Mouse (Mus musculus) hindbrain, embryonic 14.5 days (tissue): ENCODE data around the gene Bcas3. TPM values are rescaled to one million over a fixed set of nuclear protein-coding genes. Genes with fewer than 3 reads are reported as not detected.

Source experiments
- ATAC-seq: fragments of 200-750 bp; cut with Nextera tagmentation; 2 replicates; pipeline ENCODE4 v1.8.0; 2017; ENCODE audit warnings: moderate number of reproducible peaks, mild to moderate bottlenecking, moderate TSS enrichment, moderate library complexity; ENCODE audit not compliant: low FRiP score
- DNase-seq: peaks from one replicate; pipeline ENCODE4 v3.0.0-alpha.2; 2015; ENCODE audit warnings: low spot score
- H3K27ac ChIP-seq: fragments of 300-500 bp; sonication (generic); 2 replicates; pipeline ENCODE4 v1.5.1; 2014; ENCODE audit warnings: mild to moderate bottlenecking, moderate library complexity
- H3K27me3 ChIP-seq: fragments of 300-500 bp; sonication (generic); 2 replicates; pipeline ENCODE4 v1.6.1; 2014; ENCODE audit warnings: mild to moderate bottlenecking, low read length, mixed read lengths; ENCODE audit not compliant: control insufficient read depth, insufficient read depth
- H3K36me3 ChIP-seq: fragments of 300-500 bp; sonication (generic); replicated peaks from 2 replicates; pipeline ENCODE4 v1.6.1; 2014; ENCODE audit not compliant: control insufficient read depth, insufficient read depth
- H3K4me1 ChIP-seq: fragments of 300-500 bp; sonication (generic); replicated peaks from 2 replicates; pipeline ENCODE4 v1.6.1; 2014; ENCODE audit warnings: antibody characterized with exemption, low read length, mixed read lengths; ENCODE audit not compliant: control insufficient read depth, insufficient read depth
- H3K4me2 ChIP-seq: fragments of 300-500 bp; sonication (generic); replicated peaks from 2 replicates; pipeline ENCODE4 v1.6.1; 2014; ENCODE audit warnings: mild to moderate bottlenecking, moderate library complexity
- H3K4me3 ChIP-seq: fragments of 300-500 bp; sonication (generic); replicated peaks from 2 replicates; pipeline ENCODE4 v1.5.1; 2014; ENCODE audit warnings: mild to moderate bottlenecking, low read length
- H3K9ac ChIP-seq: fragments of 300-500 bp; sonication (generic); 2 replicates; pipeline ENCODE4 v1.6.1; 2014
- H3K9me3 ChIP-seq: fragments of 300-500 bp; sonication (generic); 2 replicates; pipeline ENCODE4 v1.6.1; 2016; ENCODE audit warnings: low read length; ENCODE audit not compliant: control insufficient read depth
- WGBS: fragments of 180-500 bp; shearing (Covaris S2); extraction: QIAGEN DNeasy Blood & Tissue Kit; methylation state at CpG from one replicate; pipeline ENCODE4 v1.1.7; 2014; 5-methylcytosine and 5-hydroxymethylcytosine counted together
- polyA plus RNA-seq: library from polyadenylated mRNA; unstranded; fragments of >200 nt; fragmentation: Nextera tagmentation; extraction: Ambion mirVana; gene quantifications from 2 replicates; pipeline ENCODE4 v1.2.1, GENCODE M21; 2014

Gene Bcas3
- polyA plus RNA-seq, 1 experiment from 2014 or later: 29.2 TPM

GRCm38 (mm10) chr11:85571936-85572335 is 219.0 kb downstream of the Bcas3 start:
- 44% methylated on average over 5 of the region's 5 CpGs for WGBS
- Histone ChIP-seq H3K4me3 (no peak overlapping the region), H3K27ac (no peak overlapping the region), H3K4me1 (no peaks in the 10 kb centered on the region), H3K9me3 (no peaks in the 10 kb centered on the region), H3K9ac (no peak overlapping the region), H3K36me3 (no peaks in the 10 kb centered on the region), H3K4me2 (no peak overlapping the region), H3K27me3 (no peaks in the 10 kb centered on the region)
- no peak for ATAC-seq
- no peak for DNase-seq

DNA sequence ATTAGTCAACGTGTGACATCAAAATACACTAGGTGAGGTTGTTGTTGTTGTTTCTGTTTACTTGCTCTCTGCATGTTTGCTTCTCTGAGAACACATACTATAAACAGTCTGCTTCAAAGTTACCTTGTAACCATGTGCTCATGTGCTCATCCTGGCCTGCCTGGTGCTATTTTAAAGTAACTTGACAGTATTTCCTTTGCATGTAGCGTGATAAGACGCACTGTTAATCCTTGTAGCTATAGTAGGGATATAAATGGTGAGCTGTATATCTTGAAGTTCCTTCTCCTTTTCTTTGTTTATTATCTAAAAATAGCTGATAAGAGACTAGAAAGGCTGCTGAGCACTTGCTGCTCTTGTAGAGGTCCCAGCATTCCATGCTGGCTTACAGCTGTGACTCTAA is 219.6 kb downstream of the Bcas3 start:
- DNase-seq: no peak
- no peaks in the 10 kb centered on the region for H3K9me3 ChIP-seq
- H3K27me3 ChIP-seq: no peaks in the 10 kb centered on the region
- no peak for ATAC-seq
- H3K27ac ChIP-seq: no peak overlapping the region
- no peak overlapping the region for H3K9ac ChIP-seq
- H3K4me3 ChIP-seq: no peak overlapping the region
- peaks cover 5% of the 10 kb centered on the region; the same call in 1 of the 2 replicates for H3K4me1 ChIP-seq
- no peak overlapping the region for H3K4me2 ChIP-seq
- H3K36me3 ChIP-seq: no peaks in the 10 kb centered on the region
- 90% methylated on average over 3 of the region's 3 CpGs for WGBS

DNA sequence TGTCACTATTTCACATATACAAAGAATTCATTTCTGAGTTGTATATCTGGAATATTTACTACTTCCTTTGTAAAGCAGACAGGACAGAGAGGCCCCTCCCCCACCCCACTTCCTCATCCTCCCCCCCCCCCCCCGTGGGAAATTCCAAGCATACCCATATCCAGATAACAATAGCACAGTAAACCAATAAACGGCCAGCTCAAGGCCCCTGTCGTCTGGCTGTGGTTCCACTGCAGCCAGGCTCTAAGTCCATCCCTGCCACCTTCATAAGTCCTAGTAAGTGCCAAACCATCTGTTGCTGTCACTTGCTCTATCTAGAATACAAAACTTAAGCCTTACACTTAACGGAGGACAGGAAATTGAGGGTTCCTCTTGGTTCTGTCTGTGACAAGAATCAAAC is 221.5 kb downstream of the Bcas3 start:
- Histone ChIP-seq H3K27ac (no peak overlapping the region), H3K4me3 (no peak overlapping the region), H3K9me3 (no peaks in the 10 kb centered on the region), H3K27me3 (no peaks in the 10 kb centered on the region), H3K36me3 (no peaks in the 10 kb centered on the region), H3K9ac (no peak overlapping the region), H3K4me1 (peaks cover 6% of the 10 kb centered on the region; the same call in 1 of the 2 replicates), H3K4me2 (no peak overlapping the region)
- ATAC-seq (no peak), DNase-seq (no peak)
- WGBS: 13% methylated on average over 4 of the region's 4 CpGs

DNA sequence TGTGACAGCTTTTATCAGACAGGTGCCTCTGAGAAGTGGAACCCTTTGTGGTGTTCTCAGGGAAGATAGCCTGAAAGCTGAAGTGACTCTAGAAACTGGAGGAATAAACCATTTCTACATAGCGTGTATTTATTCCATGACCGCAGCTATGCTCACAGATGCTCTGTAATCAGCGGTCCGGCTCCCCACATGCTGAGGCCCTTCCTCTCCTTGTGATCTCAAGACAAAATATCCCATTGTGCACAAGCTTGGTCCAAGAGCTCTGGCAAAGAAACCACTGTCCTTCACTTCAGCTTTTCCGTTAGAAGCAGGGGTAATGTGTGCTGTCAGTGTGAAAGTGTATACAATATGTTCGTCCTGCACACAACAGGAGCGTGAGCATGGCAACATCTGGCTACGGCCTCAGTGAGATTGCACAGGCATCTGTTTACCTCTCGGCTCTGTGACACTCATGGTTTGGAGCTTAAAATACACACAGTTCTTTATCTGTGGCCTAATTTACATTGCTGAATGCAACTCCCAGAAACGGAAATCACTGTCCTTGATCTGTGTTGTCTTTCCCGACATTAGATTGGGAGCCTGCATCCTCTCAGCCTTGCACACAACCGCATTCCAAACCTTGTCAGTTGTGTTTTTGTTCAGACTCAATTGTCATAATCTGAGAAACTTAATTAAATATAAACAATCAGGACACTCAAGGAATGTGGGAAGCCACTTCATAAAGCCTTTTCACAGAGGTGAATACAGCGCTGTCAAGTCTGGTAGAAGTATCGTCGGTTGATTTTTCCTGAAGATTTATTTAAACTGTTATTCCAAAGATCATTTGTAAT is 225.1 kb downstream of the Bcas3 start:
- 58% methylated on average over 15 of the region's 15 CpGs for WGBS
- no peak overlapping the region for H3K9ac ChIP-seq
- no peaks in the 10 kb centered on the region for H3K9me3 ChIP-seq
- no peaks in the 10 kb centered on the region for H3K27me3 ChIP-seq
- H3K4me2 ChIP-seq: no peak overlapping the region
- no peaks in the 10 kb centered on the region for H3K36me3 ChIP-seq
- DNase-seq (no peak), ATAC-seq (no peak)
- H3K4me1 ChIP-seq: peaks cover 6% of the 10 kb centered on the region; the same call in 1 of the 2 replicates
- peak overlapping the region; percentile 50 for H3K27ac ChIP-seq
- no peak overlapping the region for H3K4me3 ChIP-seq

DNA sequence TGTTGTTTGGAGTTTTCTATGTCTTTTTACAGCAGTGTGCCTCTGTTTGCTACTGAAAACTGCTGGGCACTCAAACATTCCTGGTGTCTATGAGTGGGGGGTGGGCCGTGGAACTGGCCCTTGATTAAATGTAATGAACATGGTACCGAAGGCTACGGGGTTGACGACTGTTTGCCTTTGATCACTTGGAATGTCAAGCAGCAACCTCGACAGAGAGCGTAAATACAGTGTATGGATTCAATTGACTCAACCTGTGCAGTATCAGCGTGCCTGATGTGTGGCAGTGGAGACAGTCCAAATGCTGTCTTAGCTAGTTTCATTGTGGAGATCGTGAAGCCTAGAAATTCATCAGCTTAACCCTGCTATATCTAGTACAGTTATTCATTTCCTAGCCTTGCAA is 231.1 kb downstream of the Bcas3 start:
- H3K4me2 ChIP-seq: no peak overlapping the region
- no peaks in the 10 kb centered on the region for H3K27me3 ChIP-seq
- no peak overlapping the region for H3K4me3 ChIP-seq
- 80% methylated on average over 8 of the region's 8 CpGs for WGBS
- no peak for ATAC-seq
- no peak for DNase-seq
- H3K4me1 ChIP-seq: no peaks in the 10 kb centered on the region
- H3K9ac ChIP-seq: no peak overlapping the region
- H3K9me3 ChIP-seq: no peaks in the 10 kb centered on the region
- no peaks in the 10 kb centered on the region for H3K36me3 ChIP-seq
- H3K27ac ChIP-seq: no peak overlapping the region

DNA sequence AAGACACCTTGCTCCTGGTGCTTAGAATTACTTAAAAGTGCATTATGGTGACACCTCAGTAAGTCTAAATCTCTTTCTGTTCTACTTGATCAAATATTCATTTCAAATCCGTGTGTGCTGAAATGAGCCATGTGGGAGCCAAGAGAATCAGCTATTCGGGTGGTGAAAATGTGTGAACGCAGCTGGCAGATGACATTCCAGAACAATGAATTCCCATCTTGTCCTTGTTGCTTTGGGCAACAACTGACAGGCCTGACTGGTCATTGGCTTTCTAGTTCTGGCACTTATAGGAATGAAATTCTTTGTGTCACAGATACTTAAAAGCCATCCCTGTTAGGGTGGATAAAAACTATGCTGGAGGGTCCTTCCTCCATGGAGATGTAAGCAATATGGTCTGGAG is 240.7 kb downstream of the Bcas3 start:
- WGBS: 55% methylated on average over 3 of the region's 3 CpGs
- no peak overlapping the region for H3K27ac ChIP-seq
- no peaks in the 10 kb centered on the region for H3K4me1 ChIP-seq
- DNase-seq (no peak), ATAC-seq (no peak)
- no peak overlapping the region for H3K4me2 ChIP-seq
- H3K4me3 ChIP-seq: no peak overlapping the region
- no peaks in the 10 kb centered on the region for H3K36me3 ChIP-seq
- no peaks in the 10 kb centered on the region for H3K27me3 ChIP-seq
- no peaks in the 10 kb centered on the region for H3K9me3 ChIP-seq
- no peak overlapping the region for H3K9ac ChIP-seq

GRCm38 (mm10) chr11:85599251-85599650 is 246.3 kb downstream of the Bcas3 start:
- no peak for DNase-seq
- Histone ChIP-seq H3K27me3 (no peaks in the 10 kb centered on the region), H3K4me1 (no peaks in the 10 kb centered on the region), H3K27ac (no peak overlapping the region), H3K36me3 (no peaks in the 10 kb centered on the region), H3K9ac (no peak overlapping the region), H3K4me3 (no peak overlapping the region), H3K4me2 (no peak overlapping the region), H3K9me3 (no peaks in the 10 kb centered on the region)
- no peak for ATAC-seq

GRCm38 (mm10) chr11:85603546-85604322 is 250.8 kb downstream of the Bcas3 start:
- no peak for DNase-seq
- no peak for ATAC-seq
- Histone ChIP-seq H3K27ac (no peak overlapping the region), H3K36me3 (no peaks in the 10 kb centered on the region), H3K4me2 (no peak overlapping the region), H3K4me1 (no peaks in the 10 kb centered on the region), H3K4me3 (no peak overlapping the region), H3K9me3 (no peaks in the 10 kb centered on the region), H3K27me3 (no peaks in the 10 kb centered on the region), H3K9ac (no peak overlapping the region)
- 95% methylated on average over 3 of the region's 3 CpGs for WGBS

- Histone ChIP-seq H3K36me3 (no peaks in the 10 kb centered on the region), H3K4me1 (no peaks in the 10 kb centered on the region), H3K4me2 (no peak overlapping the region), H3K4me3 (no peak overlapping the region), H3K27ac (no peak overlapping the region), H3K27me3 (no peaks in the 10 kb centered on the region), H3K9me3 (no peaks in the 10 kb centered on the region), H3K9ac (no peak overlapping the region)
- 75% methylated on average over 5 of the region's 5 CpGs for WGBS
- ATAC-seq (no peak), DNase-seq (no peak)
These were observed 256.5 kb downstream of the Bcas3 start for GRCm38 (mm10) chr11:85609303-85609940.
